Mouse (Mus musculus): ENCODE measurements around the gene Sdhaf1. TPM values are rescaled to one million over a fixed set of nuclear protein-coding genes. Genes with fewer than 3 reads are reported as not detected.

Gene Sdhaf1
- polyA plus RNA-seq, 1 experiment from 2014 or later = 17.0 TPM

GRCm38 (mm10) chr7:30310136-30310535, 13.6 kb downstream of the Sdhaf1 start:
- ATAC-seq (ENCODE audit: insufficient number of reproducible peaks, low FRiP score) = no peak
- Histone ChIP-seq H3K4me1 (replicated peaks) (peaks cover 25% of the 10 kb centered on the region), H3K27ac (ENCODE audit: poor library complexity, severe bottlenecking) (no peak overlapping the region), H3K27me3 (replicated peaks) (0 out of 2 replicates have a peak, but pooled peaks cover 3% of the 10 kb centered on the region), H3K4me3 (no peak overlapping the region), H3K4me2 (no peak overlapping the region), H3K9me3 (replicated peaks) (no peaks in the 10 kb centered on the region), H3K36me3 (peaks cover 31% of the 10 kb centered on the region), H3K9ac (no peak overlapping the region)
- 83% methylated on average over 12 of the region's 12 CpGs for WGBS

GRCm38 (mm10) chr7:30309395-30310129, 14.1 kb downstream of the Sdhaf1 start:
- Histone ChIP-seq H3K36me3 (peaks cover 31% of the 10 kb centered on the region), H3K27me3 (replicated peaks) (0 out of 2 replicates have a peak, but pooled peaks cover 3% of the 10 kb centered on the region), H3K9ac (peak overlapping the region; percentile 77), H3K27ac (ENCODE audit: poor library complexity, severe bottlenecking) (no peak overlapping the region), H3K4me1 (replicated peaks) (peaks cover 19% of the 10 kb centered on the region), H3K9me3 (replicated peaks) (no peaks in the 10 kb centered on the region), H3K4me3 (peak overlapping the region; percentile 74), H3K4me2 (peak overlapping the region; percentile 94)
- WGBS = 54% methylated on average over 15 of the region's 15 CpGs
- ATAC-seq (ENCODE audit: insufficient number of reproducible peaks, low FRiP score) = no peak

DNA sequence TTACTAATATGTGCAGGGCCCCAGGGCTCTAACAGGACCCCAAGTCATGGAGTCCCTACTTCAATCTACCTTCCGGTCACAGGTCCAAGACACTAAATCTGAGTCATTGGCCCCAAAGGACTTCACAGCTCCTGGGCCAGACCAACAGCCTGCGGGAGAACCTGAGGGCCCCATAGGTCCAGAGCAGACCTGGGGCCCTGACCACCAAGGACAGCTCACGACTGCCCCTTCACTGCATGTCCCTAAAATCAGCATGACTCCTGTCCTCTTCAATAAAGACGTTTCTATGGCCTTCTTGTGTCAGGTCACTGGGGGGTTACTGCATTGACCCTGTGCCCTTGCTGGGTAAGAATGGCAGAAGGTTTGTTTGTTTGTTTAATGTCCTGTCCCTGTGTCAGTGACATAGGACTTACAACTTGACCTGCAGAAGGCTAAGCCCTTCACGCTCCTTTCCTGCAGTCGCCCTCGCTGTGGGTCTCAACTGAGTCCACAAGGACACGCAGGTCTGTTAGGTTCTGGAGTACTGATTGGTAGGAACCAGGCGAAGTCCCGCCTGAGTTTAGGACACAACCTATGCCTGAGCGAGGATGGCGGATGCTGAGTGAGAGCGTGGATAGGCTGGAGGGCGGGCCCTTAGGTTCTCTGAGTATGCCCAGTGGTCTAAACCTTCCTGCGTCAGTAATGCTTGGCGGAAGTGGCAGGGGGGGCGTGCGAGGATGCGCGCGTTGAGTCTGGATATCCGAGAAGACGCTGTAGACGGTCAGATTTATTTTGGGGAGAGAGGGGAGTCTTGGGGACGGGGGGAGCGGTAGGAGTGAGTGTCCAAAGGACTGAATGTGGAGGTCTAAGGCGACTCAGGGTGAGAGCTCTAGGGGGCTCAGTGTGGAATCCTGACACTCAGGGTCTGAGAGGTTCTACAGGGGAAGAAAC, 15.4 kb downstream of the Sdhaf1 start, which contains the start of gene Alkbh6:
Gene Alkbh6, plus strand, starts transcription at position 642 of the 930 bp plus-strand sequence.
- H3K4me3 ChIP-seq = peak within 1 kb of the TSS; percentile 74
- peaks cover 16% of the 10 kb centered on the region for H3K4me1 ChIP-seq (replicated peaks)
- H3K27ac ChIP-seq (ENCODE audit: poor library complexity, severe bottlenecking) = peak within 1 kb of the TSS; percentile 81
- peak; percentile 99 for ATAC-seq (ENCODE audit: insufficient number of reproducible peaks, low FRiP score)
- H3K36me3 ChIP-seq = peaks cover 34% of the 10 kb centered on the region
- WGBS = 4% methylated on average over 27 of the region's 27 CpGs
- H3K4me2 ChIP-seq = peak within 1 kb of the TSS; percentile 94
- no peaks in the 10 kb centered on the region for H3K27me3 ChIP-seq (replicated peaks)
- H3K9me3 ChIP-seq (replicated peaks) = no peaks in the 10 kb centered on the region
- H3K9ac ChIP-seq = peak within 1 kb of the TSS; percentile 77

DNA sequence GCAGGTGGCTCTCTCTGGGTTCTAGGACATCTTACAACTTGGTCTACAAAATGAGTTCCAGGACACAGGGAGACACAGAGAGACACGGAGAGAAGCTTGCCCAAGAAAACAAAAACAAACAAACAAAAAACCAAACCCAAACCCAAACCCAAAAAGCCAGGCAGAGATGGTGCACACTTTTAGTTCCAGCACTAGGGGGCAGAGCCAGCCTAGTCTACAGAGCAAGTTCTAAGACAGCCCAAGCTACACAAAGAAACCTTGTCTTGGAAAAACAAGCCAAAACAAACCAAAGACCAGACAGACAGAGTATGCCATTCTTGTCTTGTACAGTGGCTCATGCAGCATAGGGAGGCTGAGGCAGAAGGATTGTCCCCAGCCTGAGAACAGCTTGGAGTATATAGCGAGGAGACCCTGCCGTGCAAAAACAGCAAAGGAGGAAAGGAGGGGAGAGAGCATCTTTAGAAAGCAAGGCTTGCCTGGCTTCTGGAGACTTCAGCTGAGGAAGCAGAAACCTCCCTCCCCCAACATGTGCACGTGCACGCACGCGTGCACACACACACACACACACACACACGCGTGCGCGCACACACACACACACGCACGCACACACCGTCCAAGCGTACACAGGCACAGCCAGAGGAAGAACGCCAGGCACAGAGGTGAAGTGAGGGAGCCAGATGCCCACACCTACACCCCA, 17.5 kb downstream of the Sdhaf1 start:
- H3K9me3 ChIP-seq (replicated peaks) = no peaks in the 10 kb centered on the region
- WGBS = 95% methylated on average over 16 of the region's 16 CpGs
- H3K36me3 ChIP-seq = peaks cover 24% of the 10 kb centered on the region
- H3K4me3 ChIP-seq = no peak overlapping the region
- H3K27ac ChIP-seq (ENCODE audit: poor library complexity, severe bottlenecking) = no peak overlapping the region
- H3K27me3 ChIP-seq (replicated peaks) = no peaks in the 10 kb centered on the region
- H3K4me2 ChIP-seq = no peak overlapping the region
- ATAC-seq (ENCODE audit: insufficient number of reproducible peaks, low FRiP score) = no peak
- peaks cover 16% of the 10 kb centered on the region for H3K4me1 ChIP-seq (replicated peaks)
- H3K9ac ChIP-seq = no peak overlapping the region

DNA sequence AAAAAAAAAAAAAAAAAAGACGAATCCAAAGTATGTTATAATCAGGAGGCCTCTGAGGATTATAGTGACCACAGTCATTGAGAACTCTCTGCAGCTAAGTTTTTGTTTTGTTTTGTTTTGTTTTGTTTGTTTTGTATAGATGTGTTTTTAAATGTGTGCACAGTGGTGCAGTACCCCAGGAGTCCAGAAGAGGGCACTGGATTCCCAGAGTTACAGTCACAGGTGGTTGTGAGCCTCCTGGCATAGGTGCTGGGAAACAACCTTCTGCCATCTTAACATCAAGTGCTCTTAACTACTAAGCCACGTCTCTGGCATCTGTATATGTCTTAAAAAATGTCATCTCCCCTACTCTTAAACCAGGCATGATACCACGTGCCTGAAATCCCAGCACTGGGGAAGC, 22.8 kb downstream of the Sdhaf1 start:
- H3K9me3 ChIP-seq (replicated peaks) = no peaks in the 10 kb centered on the region
- H3K27me3 ChIP-seq (replicated peaks) = no peaks in the 10 kb centered on the region
- H3K27ac ChIP-seq (ENCODE audit: poor library complexity, severe bottlenecking) = no peak overlapping the region
- no peak overlapping the region for H3K9ac ChIP-seq
- no peak overlapping the region for H3K4me3 ChIP-seq
- 42% methylated on average over 3 of the region's 3 CpGs for WGBS
- ATAC-seq (ENCODE audit: insufficient number of reproducible peaks, low FRiP score) = no peak
- H3K36me3 ChIP-seq = peaks cover 38% of the 10 kb centered on the region
- no peak overlapping the region for H3K4me2 ChIP-seq
- no peaks in the 10 kb centered on the region for H3K4me1 ChIP-seq (replicated peaks)

GRCm38 (mm10) chr7:30297266-30297665, 26.4 kb downstream of the Sdhaf1 start:
- WGBS = 73% methylated on average over 16 of the region's 16 CpGs
- H3K4me3 ChIP-seq = no peak overlapping the region
- peaks cover 31% of the 10 kb centered on the region for H3K36me3 ChIP-seq
- 0 out of 2 replicates have a peak, but pooled peaks cover 5% of the 10 kb centered on the region for H3K4me1 ChIP-seq (replicated peaks)
- no peak overlapping the region for H3K9ac ChIP-seq
- H3K27me3 ChIP-seq (replicated peaks) = no peaks in the 10 kb centered on the region
- H3K4me2 ChIP-seq = no peak overlapping the region
- ATAC-seq (ENCODE audit: insufficient number of reproducible peaks, low FRiP score) = no peak
- H3K27ac ChIP-seq (ENCODE audit: poor library complexity, severe bottlenecking) = no peak overlapping the region
- no peaks in the 10 kb centered on the region for H3K9me3 ChIP-seq (replicated peaks)

DNA sequence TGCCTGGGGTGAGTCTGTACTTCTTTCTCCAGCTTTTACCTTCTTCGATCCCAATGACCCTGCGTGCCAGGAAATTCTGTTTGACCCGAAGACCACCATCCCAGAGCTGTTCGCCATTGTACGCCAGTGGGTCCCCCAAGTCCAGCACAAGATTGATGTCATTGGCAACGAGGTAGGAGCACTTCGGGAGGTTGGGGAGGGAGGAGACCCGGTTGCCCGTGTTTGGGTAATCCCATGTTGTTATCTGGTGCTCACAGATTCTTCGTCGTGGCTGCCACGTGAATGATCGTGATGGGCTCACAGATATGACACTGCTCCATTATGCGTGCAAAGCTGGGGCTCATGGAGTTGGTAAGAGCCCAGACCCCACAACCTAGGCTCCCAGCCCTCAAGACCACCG, 26.9 kb downstream of the Sdhaf1 start:
- Histone ChIP-seq H3K36me3 (peaks cover 27% of the 10 kb centered on the region), H3K4me2 (no peak overlapping the region), H3K9me3 (replicated peaks) (no peaks in the 10 kb centered on the region), H3K27me3 (replicated peaks) (no peaks in the 10 kb centered on the region), H3K4me3 (no peak overlapping the region), H3K27ac (ENCODE audit: poor library complexity, severe bottlenecking) (no peak overlapping the region), H3K4me1 (replicated peaks) (0 out of 2 replicates have a peak, but pooled peaks cover 8% of the 10 kb centered on the region), H3K9ac (no peak overlapping the region)
- 82% methylated on average over 15 of the region's 15 CpGs for WGBS
- ATAC-seq (ENCODE audit: insufficient number of reproducible peaks, low FRiP score) = no peak

- Histone ChIP-seq H3K36me3 (peaks cover 25% of the 10 kb centered on the region), H3K27me3 (replicated peaks) (no peaks in the 10 kb centered on the region), H3K4me1 (replicated peaks) (peaks cover 13% of the 10 kb centered on the region; the same call in 1 of the 2 replicates), H3K4me2 (no peak overlapping the region), H3K4me3 (no peak overlapping the region), H3K27ac (ENCODE audit: poor library complexity, severe bottlenecking) (no peak overlapping the region), H3K9me3 (replicated peaks) (no peaks in the 10 kb centered on the region), H3K9ac (no peak overlapping the region)
- no peak for ATAC-seq (ENCODE audit: insufficient number of reproducible peaks, low FRiP score)
- WGBS = 36% methylated on average over 10 of the region's 10 CpGs
These were observed 28.6 kb downstream of the Sdhaf1 start for GRCm38 (mm10) chr7:30295103-30295502.

GRCm38 (mm10) chr7:30294296-30294695, 29.4 kb downstream of the Sdhaf1 start:
- Histone ChIP-seq H3K4me3 (no peak overlapping the region), H3K27me3 (replicated peaks) (peaks cover 1% of the 10 kb centered on the region; the same call in 1 of the 2 replicates), H3K4me1 (replicated peaks) (peaks cover 13% of the 10 kb centered on the region; the same call in 1 of the 2 replicates), H3K9me3 (replicated peaks) (no peaks in the 10 kb centered on the region), H3K36me3 (peaks cover 24% of the 10 kb centered on the region), H3K27ac (ENCODE audit: poor library complexity, severe bottlenecking) (no peak overlapping the region), H3K9ac (no peak overlapping the region), H3K4me2 (no peak overlapping the region)
- WGBS = 81% methylated on average over 5 of the region's 5 CpGs
- ATAC-seq (ENCODE audit: insufficient number of reproducible peaks, low FRiP score) = no peak

DNA sequence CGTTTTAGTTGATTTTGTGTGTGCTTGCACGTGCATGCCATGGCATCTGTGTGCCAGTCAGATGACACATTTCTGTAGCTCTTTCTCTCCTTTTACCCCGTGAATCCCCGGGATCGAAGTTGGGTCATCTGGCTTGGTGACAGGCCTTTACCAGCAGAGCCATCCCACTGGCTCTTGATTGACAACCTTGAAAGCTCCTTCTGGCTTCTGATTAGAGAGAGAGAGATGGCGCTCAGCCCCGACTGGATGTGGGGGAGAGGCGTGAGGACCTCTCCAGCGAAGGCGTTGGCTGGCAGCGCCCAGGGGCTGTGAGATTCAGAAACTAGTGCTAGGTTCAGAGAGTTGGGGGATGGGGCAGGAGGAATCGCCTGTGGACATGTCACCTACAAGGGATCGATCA, 29.9 kb downstream of the Sdhaf1 start:
- Histone ChIP-seq H3K9me3 (replicated peaks) (no peaks in the 10 kb centered on the region), H3K9ac (no peak overlapping the region), H3K4me2 (no peak overlapping the region), H3K27ac (ENCODE audit: poor library complexity, severe bottlenecking) (no peak overlapping the region), H3K4me3 (no peak overlapping the region), H3K4me1 (replicated peaks) (peaks cover 13% of the 10 kb centered on the region; the same call in 1 of the 2 replicates), H3K36me3 (peaks cover 19% of the 10 kb centered on the region), H3K27me3 (replicated peaks) (peaks cover 5% of the 10 kb centered on the region; the same call in 1 of the 2 replicates)
- 54% methylated on average over 13 of the region's 13 CpGs for WGBS
- ATAC-seq (ENCODE audit: insufficient number of reproducible peaks, low FRiP score) = no peak

All from heart, embryonic 12.5 days (tissue).